Mouse (Mus musculus): ENCODE data around the gene Tex26. TPM values are rescaled to one million over a fixed set of nuclear protein-coding genes. Genes with fewer than 3 reads are reported as not detected.

Tex26 gene
- polyA plus RNA-seq, 1 experiment from 2014 or later, result 1.1 TPM

DNA sequence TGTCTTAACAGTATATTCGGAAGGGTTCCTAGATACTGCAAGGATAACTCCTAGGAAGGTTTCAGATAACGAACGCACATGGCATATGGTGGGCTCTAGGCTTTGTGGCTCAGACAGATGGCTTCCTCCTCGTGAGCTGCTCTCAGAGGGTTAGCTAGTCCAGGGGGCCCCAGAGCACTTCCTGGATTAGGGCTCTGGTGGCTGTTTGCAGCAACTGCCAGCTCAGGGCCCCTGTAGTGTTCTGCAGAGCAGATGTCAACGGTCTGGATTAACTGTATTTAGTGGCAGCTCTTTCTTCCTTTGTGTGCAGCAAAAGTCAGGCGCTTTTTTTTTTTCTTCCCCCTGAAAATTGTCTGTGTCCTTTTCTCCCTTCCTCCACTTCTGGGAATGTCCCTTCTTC lies 11.1 kb upstream of the Tex26 start:
- Histone ChIP-seq H3K36me3 (ENCODE audit: control insufficient read depth, insufficient read depth, low read length) (no peaks in the 10 kb centered on the region), H3K9ac (ENCODE audit: low read depth, low read length) (peak overlapping the region; percentile 2), H3K27ac (replicated peaks; ENCODE audit: low read depth, low read length) (peak overlapping the region; percentile 74), H3K27me3 (replicated peaks; ENCODE audit: control insufficient read depth, insufficient read depth, low read length) (no peaks in the 10 kb centered on the region), H3K4me3 (ENCODE audit: low read depth, low read length) (no peak overlapping the region), H3K4me2 (ENCODE audit: low read depth, low read length) (no peak overlapping the region), H3K4me1 (ENCODE audit: control insufficient read depth, insufficient read depth, low read length) (peaks cover 16% of the 10 kb centered on the region), H3K9me3 (ENCODE audit: control insufficient read depth, low read length) (no peaks in the 10 kb centered on the region)
- DNase-seq (ENCODE audit: low spot score) (peak; percentile 93), ATAC-seq (ENCODE audit: low read depth) (peak; percentile 89)
- 4% methylated on average over 6 of the region's 6 CpGs for WGBS

DNA sequence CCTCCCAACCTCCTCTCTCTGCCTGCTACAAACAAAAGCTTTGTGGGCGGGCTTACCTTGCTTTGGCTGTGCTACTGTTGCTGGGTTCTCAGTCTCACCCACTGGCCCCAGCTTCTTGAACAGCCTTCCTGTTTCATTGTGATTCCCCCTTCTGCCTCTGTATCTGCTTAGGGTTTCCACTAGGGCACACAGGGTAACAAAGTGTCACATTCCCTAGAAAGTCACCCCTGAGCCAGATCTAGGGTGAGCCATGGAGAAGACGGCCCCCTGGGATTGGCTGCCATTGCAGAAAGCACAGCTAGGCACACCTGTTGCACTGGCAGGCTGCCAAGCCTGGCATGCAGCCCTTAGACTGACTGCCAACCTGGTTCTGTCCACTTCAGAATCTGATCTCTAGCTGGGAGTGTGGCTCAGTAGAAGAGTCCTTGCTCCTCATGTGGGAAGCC lies 10.6 kb upstream of the Tex26 start:
- H3K4me2 ChIP-seq (ENCODE audit: low read depth, low read length), result no peak overlapping the region
- H3K9ac ChIP-seq (ENCODE audit: low read depth, low read length), result no peak overlapping the region
- DNase-seq (ENCODE audit: low spot score), result peak; percentile 88

GRCm38 (mm10) chr5:149429541-149429940 lies 9.9 kb upstream of the Tex26 start:
- no peak overlapping the region for H3K4me2 ChIP-seq (ENCODE audit: low read depth, low read length)
- peaks cover 20% of the 10 kb centered on the region for H3K4me1 ChIP-seq (ENCODE audit: control insufficient read depth, insufficient read depth, low read length)
- WGBS, result 63% methylated on average over 4 of the region's 4 CpGs
- H3K9me3 ChIP-seq (ENCODE audit: control insufficient read depth, low read length), result no peaks in the 10 kb centered on the region
- DNase-seq (ENCODE audit: low spot score), result no peak
- ATAC-seq (ENCODE audit: low read depth), result no peak
- no peaks in the 10 kb centered on the region for H3K27me3 ChIP-seq (replicated peaks; ENCODE audit: control insufficient read depth, insufficient read depth, low read length)
- no peaks in the 10 kb centered on the region for H3K36me3 ChIP-seq (ENCODE audit: control insufficient read depth, insufficient read depth, low read length)
- H3K4me3 ChIP-seq (ENCODE audit: low read depth, low read length), result no peak overlapping the region
- H3K27ac ChIP-seq (replicated peaks; ENCODE audit: low read depth, low read length), result peak overlapping the region; percentile 74; the same call in 1 of the 2 replicates
- H3K9ac ChIP-seq (ENCODE audit: low read depth, low read length), result no peak overlapping the region

More for the DNA sequence above, 10.6 kb upstream of the Tex26 start:
- Histone ChIP-seq H3K36me3 (ENCODE audit: control insufficient read depth, insufficient read depth, low read length) (no peaks in the 10 kb centered on the region), H3K4me1 (ENCODE audit: control insufficient read depth, insufficient read depth, low read length) (peaks cover 16% of the 10 kb centered on the region), H3K27me3 (replicated peaks; ENCODE audit: control insufficient read depth, insufficient read depth, low read length) (no peaks in the 10 kb centered on the region), H3K4me3 (ENCODE audit: low read depth, low read length) (no peak overlapping the region), H3K27ac (replicated peaks; ENCODE audit: low read depth, low read length) (peak overlapping the region; percentile 74), H3K9me3 (ENCODE audit: control insufficient read depth, low read length) (no peaks in the 10 kb centered on the region)
- 28% methylated on average over 2 of the region's 2 CpGs for WGBS
- peak; percentile 86 for ATAC-seq (ENCODE audit: low read depth)

DNA sequence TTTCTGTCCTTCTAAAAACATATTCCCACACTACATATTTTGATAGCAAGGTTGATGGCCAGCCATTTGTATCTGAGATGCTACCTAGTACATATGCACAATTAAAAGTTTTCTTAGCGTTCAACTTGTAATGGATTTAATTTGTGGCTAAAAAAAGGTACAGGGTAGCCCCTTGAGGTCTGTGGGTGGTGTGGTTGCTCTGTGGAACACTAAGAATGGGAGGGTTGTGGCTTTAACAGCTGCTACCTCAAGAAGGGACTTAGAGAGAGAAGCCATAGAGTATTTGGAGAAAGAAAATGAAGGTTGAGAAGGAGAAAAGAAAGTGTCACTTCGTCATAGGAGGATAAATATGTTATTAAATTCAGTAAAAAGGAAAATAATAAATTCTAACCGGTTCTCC lies 8.5 kb upstream of the Tex26 start:
- no peak overlapping the region for H3K4me2 ChIP-seq (ENCODE audit: low read depth, low read length)
- H3K27ac ChIP-seq (replicated peaks; ENCODE audit: low read depth, low read length), result no peak overlapping the region
- DNase-seq (ENCODE audit: low spot score) (no peak), ATAC-seq (ENCODE audit: low read depth) (no peak)
- no peaks in the 10 kb centered on the region for H3K36me3 ChIP-seq (ENCODE audit: control insufficient read depth, insufficient read depth, low read length)
- H3K9me3 ChIP-seq (ENCODE audit: control insufficient read depth, low read length), result no peaks in the 10 kb centered on the region
- peaks cover 20% of the 10 kb centered on the region for H3K4me1 ChIP-seq (ENCODE audit: control insufficient read depth, insufficient read depth, low read length)
- H3K27me3 ChIP-seq (replicated peaks; ENCODE audit: control insufficient read depth, insufficient read depth, low read length), result no peaks in the 10 kb centered on the region
- whole genome bisulfite sequencing, result 84% methylated on average over 3 of the region's 3 CpGs
- no peak overlapping the region for H3K4me3 ChIP-seq (ENCODE audit: low read depth, low read length)
- no peak overlapping the region for H3K9ac ChIP-seq (ENCODE audit: low read depth, low read length)

DNA sequence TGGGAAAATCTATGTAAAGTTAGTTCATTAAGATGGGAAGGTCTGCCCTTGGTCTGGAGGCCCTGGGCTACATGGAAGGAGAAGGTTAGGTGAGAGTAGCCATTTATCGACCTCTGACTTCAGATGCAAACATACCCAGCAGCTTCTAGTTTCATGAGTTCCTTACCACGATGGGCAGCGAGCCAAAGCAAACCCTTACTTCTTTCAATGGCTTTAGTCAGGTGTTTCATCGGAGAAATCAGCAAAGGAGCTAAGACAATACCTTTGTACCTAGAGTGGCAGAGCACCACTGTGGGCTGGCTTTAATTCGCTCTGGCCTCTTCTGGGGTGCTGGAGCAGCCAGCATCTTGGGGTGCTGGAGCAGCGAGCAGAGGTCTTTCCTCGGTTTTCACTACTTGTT lies 5.8 kb upstream of the Tex26 start:
- Histone ChIP-seq H3K4me2 (ENCODE audit: low read depth, low read length) (no peak overlapping the region), H3K27me3 (replicated peaks; ENCODE audit: control insufficient read depth, insufficient read depth, low read length) (no peaks in the 10 kb centered on the region), H3K4me1 (ENCODE audit: control insufficient read depth, insufficient read depth, low read length) (peaks cover 14% of the 10 kb centered on the region), H3K36me3 (ENCODE audit: control insufficient read depth, insufficient read depth, low read length) (no peaks in the 10 kb centered on the region), H3K4me3 (ENCODE audit: low read depth, low read length) (no peak overlapping the region), H3K27ac (replicated peaks; ENCODE audit: low read depth, low read length) (no peak overlapping the region), H3K9me3 (ENCODE audit: control insufficient read depth, low read length) (no peaks in the 10 kb centered on the region), H3K9ac (ENCODE audit: low read depth, low read length) (no peak overlapping the region)
- no peak for ATAC-seq (ENCODE audit: low read depth)
- DNase-seq (ENCODE audit: low spot score), result peak; percentile 50
- WGBS, result 50% methylated on average over 7 of the region's 7 CpGs

- no peaks in the 10 kb centered on the region for H3K36me3 ChIP-seq (ENCODE audit: control insufficient read depth, insufficient read depth, low read length)
- H3K4me3 ChIP-seq (ENCODE audit: low read depth, low read length), result no peak overlapping the region
- no peak overlapping the region for H3K9ac ChIP-seq (ENCODE audit: low read depth, low read length)
- DNase-seq (ENCODE audit: low spot score) (peak; percentile 57), ATAC-seq (ENCODE audit: low read depth) (peak; percentile 69)
- H3K4me2 ChIP-seq (ENCODE audit: low read depth, low read length), result no peak overlapping the region
- no peaks in the 10 kb centered on the region for H3K9me3 ChIP-seq (ENCODE audit: control insufficient read depth, low read length)
- WGBS, result 24% methylated on average over 7 of the region's 9 CpGs
- no peaks in the 10 kb centered on the region for H3K27me3 ChIP-seq (replicated peaks; ENCODE audit: control insufficient read depth, insufficient read depth, low read length)
- H3K27ac ChIP-seq (replicated peaks; ENCODE audit: low read depth, low read length), result no peak overlapping the region
- H3K4me1 ChIP-seq (ENCODE audit: control insufficient read depth, insufficient read depth, low read length), result peaks cover 9% of the 10 kb centered on the region
Observed at GRCm38 (mm10) chr5:149434141-149434690, 5.2 kb upstream of the Tex26 start.

GRCm38 (mm10) chr5:149436541-149436940 lies 2.9 kb upstream of the Tex26 start:
- 70% methylated on average over 3 of the region's 3 CpGs for WGBS
- H3K36me3 ChIP-seq (ENCODE audit: control insufficient read depth, insufficient read depth, low read length), result no peaks in the 10 kb centered on the region
- H3K27ac ChIP-seq (replicated peaks; ENCODE audit: low read depth, low read length), result no peak overlapping the region
- ATAC-seq (ENCODE audit: low read depth), result no peak
- H3K27me3 ChIP-seq (replicated peaks; ENCODE audit: control insufficient read depth, insufficient read depth, low read length), result no peaks in the 10 kb centered on the region
- no peak overlapping the region for H3K9ac ChIP-seq (ENCODE audit: low read depth, low read length)
- H3K4me1 ChIP-seq (ENCODE audit: control insufficient read depth, insufficient read depth, low read length), result peaks cover 13% of the 10 kb centered on the region
- DNase-seq (ENCODE audit: low spot score), result no peak
- H3K4me2 ChIP-seq (ENCODE audit: low read depth, low read length), result no peak overlapping the region
- H3K4me3 ChIP-seq (ENCODE audit: low read depth, low read length), result no peak overlapping the region
- H3K9me3 ChIP-seq (ENCODE audit: control insufficient read depth, low read length), result no peaks in the 10 kb centered on the region

GRCm38 (mm10) chr5:149437150-149437549 lies 2.3 kb upstream of the Tex26 start:
- Histone ChIP-seq H3K9me3 (ENCODE audit: control insufficient read depth, low read length) (no peaks in the 10 kb centered on the region), H3K9ac (ENCODE audit: low read depth, low read length) (no peak overlapping the region), H3K27me3 (replicated peaks; ENCODE audit: control insufficient read depth, insufficient read depth, low read length) (no peaks in the 10 kb centered on the region), H3K4me2 (ENCODE audit: low read depth, low read length) (no peak overlapping the region), H3K4me1 (ENCODE audit: control insufficient read depth, insufficient read depth, low read length) (peaks cover 15% of the 10 kb centered on the region), H3K27ac (replicated peaks; ENCODE audit: low read depth, low read length) (no peak overlapping the region), H3K4me3 (ENCODE audit: low read depth, low read length) (no peak overlapping the region), H3K36me3 (ENCODE audit: control insufficient read depth, insufficient read depth, low read length) (no peaks in the 10 kb centered on the region)
- no peak; the same call in 1 of the 2 replicates for ATAC-seq (ENCODE audit: low read depth)
- 55% methylated on average over 6 of the region's 6 CpGs for WGBS
- peak; percentile 72 for DNase-seq (ENCODE audit: low spot score)

- Histone ChIP-seq H3K4me1 (ENCODE audit: control insufficient read depth, insufficient read depth, low read length) (peaks cover 11% of the 10 kb centered on the region), H3K27me3 (replicated peaks; ENCODE audit: control insufficient read depth, insufficient read depth, low read length) (no peaks in the 10 kb centered on the region), H3K9ac (ENCODE audit: low read depth, low read length) (peak overlapping the region; percentile 60), H3K4me2 (ENCODE audit: low read depth, low read length) (peak overlapping the region; percentile 92), H3K36me3 (ENCODE audit: control insufficient read depth, insufficient read depth, low read length) (no peaks in the 10 kb centered on the region), H3K4me3 (ENCODE audit: low read depth, low read length) (peak overlapping the region; percentile 42), H3K9me3 (ENCODE audit: control insufficient read depth, low read length) (no peaks in the 10 kb centered on the region), H3K27ac (replicated peaks; ENCODE audit: low read depth, low read length) (peak overlapping the region; percentile 88)
- WGBS, result 0% methylated on average over 16 of the region's 18 CpGs
- ATAC-seq (ENCODE audit: low read depth) (peak; percentile 87), DNase-seq (ENCODE audit: low spot score) (peak; percentile 89)
Observed at GRCm38 (mm10) chr5:149440180-149440573, 717 bp downstream of the Tex26 start.

All from embryonic facial prominence, embryonic 14.5 days (tissue).